Mouse (Mus musculus) left cerebral cortex, postnatal 14 days (tissue): ENCODE data around the gene Cuedc2. TPM values are rescaled to one million over a fixed set of nuclear protein-coding genes. Genes with fewer than 3 reads are reported as not detected.

ENCODE experiments used
- DNase-seq, 2 experiments: peaks; one replicate each; pipeline ENCODE4 v3.0.0; 2021 to 2022; ENCODE audit warnings: low spot score in 2 of 2, mixed read lengths in 1 of 2
- intact Hi-C: fragments of 180-260 bp; cut with DNase I; formaldehyde crosslinking; loops from one replicate; pipeline ENCODE4 v1.15.1; 2025
- microRNA-seq, 2 experiments: library from miRNA; unstranded; fragments of <30 nt; microRNA quantifications; one replicate each; pipeline ENCODE4 v1.2.0; 2022
- total RNA-seq, 2 experiments: library from RNA; stranded (reverse); gene quantifications; 2 replicates each; pipeline ENCODE4 v1.2.3; 2021

Gene Cuedc2
- total RNA-seq, 2 experiments from 2014 or later, result 186 to 274 TPM

DNA sequence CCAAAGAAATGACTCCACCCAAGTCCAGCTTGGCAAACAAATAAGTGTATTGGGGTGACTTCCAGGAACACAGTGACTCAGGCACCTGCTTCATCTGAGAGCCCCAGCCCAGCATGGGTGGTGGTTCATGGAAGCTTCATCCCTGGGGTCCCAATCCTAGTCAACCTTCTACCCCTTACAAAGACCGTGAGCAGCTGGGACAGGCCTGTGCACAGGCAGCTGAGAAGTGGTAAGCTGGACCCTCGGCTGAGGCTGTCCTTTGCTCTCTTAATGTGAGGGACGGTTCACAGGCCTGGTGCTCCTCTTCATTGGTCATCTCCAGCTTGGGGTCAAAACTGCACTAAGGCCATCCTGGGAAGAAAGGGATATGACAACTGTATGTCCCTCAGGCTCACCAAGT is 50.9 kb downstream of the Cuedc2 start:
- intact Hi-C loops, result no loop called here
- no peak for DNase-seq

DNA sequence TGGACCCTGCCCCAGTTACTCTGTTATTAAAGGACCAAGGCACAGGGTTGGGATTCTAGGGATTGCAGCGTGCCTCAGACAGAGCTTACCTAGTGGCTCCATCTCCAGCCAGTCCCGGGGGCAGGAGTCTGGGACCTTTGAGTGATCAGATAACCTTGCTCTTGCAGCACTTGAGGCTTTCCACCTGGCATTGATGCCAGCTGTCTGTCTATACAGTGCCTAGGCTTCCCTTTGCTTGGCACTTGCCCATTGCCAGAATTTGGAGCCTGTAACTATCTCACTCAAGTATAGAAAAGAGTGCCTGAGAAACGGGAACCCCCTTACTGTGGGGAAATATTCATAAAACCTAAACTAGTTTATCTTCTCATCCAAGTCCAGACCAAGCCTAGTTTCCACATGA is 51.6 kb downstream of the Cuedc2 start:
- intact Hi-C loops, result no loop called here
- DNase-seq, result no peak

DNA sequence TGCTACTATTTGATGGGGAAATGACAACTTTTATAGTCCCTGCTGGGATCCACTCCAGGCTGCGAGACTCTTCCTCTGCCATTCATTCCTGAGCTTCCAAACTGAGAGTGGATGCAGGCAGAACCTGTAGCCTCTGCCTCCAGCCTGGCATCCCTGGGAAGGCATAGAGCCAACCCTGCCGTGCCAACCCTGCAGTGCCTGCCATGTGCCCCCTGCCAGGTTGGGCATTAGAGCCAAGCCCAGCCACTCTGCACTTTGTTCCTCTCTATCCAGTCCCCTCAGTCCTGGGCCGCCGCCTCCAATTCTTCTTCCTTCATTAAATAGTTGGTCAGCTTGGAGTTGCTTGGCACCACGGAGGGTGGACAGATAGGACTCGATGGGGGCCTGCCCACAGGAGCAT is 52.5 kb downstream of the Cuedc2 start:
- intact Hi-C loops, result no loop called here

DNA sequence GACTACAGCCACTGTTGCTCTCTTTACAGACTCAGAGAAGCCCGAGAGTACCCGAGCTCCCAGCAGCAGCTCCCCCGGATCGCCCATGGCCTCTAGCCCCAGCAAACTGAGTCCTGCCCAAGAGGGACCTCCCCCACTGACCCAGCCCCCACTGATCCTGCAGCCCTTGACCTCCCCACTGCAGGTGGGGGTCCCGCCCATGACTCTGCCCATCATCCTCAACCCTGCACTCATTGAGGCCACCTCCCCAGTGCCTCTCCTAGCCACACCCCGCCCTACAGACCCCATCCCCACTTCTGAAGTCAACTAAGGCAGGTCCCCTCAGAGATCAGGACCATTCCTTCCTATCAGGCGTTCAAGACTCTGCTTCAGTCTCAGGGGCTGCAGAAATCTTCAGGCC is 52.9 kb downstream of the Cuedc2 start:
- DNase-seq, result no peak
- intact Hi-C loops, result no loop called here

More for the DNA sequence above, 52.5 kb downstream of the Cuedc2 start:
- DNase-seq, result no peak

DNA sequence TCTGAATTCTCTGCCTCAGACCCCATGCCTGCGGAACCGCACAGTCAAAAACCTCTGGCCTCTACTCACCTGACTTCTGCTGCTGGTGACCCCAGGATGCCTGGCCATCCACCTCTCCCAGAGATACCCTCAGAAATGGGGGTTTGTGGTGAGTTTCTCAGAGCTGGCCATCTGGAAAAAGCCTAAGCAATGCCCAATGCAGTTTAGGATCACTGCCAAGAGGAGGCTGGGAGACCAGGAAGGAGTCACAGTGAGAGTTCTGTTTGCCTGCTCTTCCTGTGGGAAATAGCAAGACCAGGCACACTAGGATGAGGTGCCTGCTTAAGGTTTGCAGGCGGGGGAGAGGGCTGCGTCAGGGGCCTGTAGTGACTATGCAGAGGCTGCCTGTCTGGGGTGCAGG is 53.8 kb downstream of the Cuedc2 start:
- intact Hi-C loops, result no loop called here
- no peak for DNase-seq

DNA sequence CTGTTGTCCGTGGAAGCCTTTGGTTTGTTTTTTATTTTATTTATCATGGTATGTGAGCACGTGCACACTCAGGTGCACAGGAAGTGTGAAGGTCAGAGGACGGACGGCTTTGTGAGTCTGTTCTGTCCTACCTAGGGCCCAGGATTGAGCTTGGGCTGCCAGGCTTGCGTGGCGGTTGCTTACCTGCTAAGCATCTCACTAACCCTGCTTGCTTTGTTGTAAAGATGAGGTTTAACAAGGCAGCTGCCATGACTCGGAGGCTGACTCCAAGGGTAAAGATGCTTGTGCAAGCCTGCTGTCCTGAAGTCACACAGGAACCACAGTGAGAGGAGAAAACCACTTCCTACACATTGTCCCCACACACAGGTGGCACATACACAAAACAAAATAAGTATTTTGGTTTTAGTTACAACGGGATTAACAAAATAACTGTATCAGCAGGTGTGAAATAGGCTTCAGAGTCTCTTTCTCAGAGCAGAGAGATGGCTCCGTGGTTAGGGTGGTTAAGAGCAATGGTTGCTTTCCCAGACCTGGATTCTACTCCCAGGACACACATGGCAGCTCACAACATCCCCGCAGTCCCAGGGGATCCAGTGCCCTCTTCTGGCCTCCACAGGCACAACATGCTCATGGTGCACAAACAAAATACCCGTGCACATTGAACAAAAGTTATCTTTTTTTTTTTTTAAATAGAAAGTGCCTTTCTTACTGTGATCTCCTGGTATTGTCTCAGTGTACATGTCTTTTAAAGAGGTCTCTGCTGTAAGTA is 56.2 kb downstream of the Cuedc2 start:
- intact Hi-C loops, result no loop called here
- DNase-seq, result no peak

Small RNA genes within 50 kb of the gene (microRNA-seq; reads per million reads assigned to microRNA genes)
- 1.8 to 8.8 reads per million in 2 experiments for gene Mir146b

Other genes with a start within 250 kb of the Cuedc2 start
- not detected for gene Elovl3, start 206.8 kb downstream of the Cuedc2 start, total RNA-seq
- not detected for gene Pitx3, start 190.4 kb downstream of the Cuedc2 start, total RNA-seq
- gene Gbf1, start 186.2 kb downstream of the Cuedc2 start, total RNA-seq, result 100 to 1,000 TPM in 1 of 2 experiments, 10 to 100 TPM in 1; 90.3 to 100 TPM
- 1 to 10 TPM; 1.8 to 2.8 TPM for gene Nfkb2, start 34.4 kb downstream of the Cuedc2 start, total RNA-seq
- gene Psd, start 11.5 kb downstream of the Cuedc2 start, total RNA-seq, result 100 to 1,000 TPM; 580 to 627 TPM
- gene Fbxl15, start 10.5 kb downstream of the Cuedc2 start, total RNA-seq, result 10 to 100 TPM; 26.4 to 50.4 TPM
- gene Mfsd13a, start 2.4 kb upstream of the Cuedc2 start, total RNA-seq, result 10 to 100 TPM; 28.7 to 47.5 TPM
- 1 to 10 TPM in 1 of 2 experiments, under 1 TPM in 1; 0.94 to 1.1 TPM for gene 2310034G01Rik, start 11.6 kb upstream of the Cuedc2 start, total RNA-seq
- 100 to 1,000 TPM; 217 to 220 TPM for gene Actr1a, start 57.0 kb upstream of the Cuedc2 start, total RNA-seq
- 10 to 100 TPM; 16.8 to 18.6 TPM for gene Sufu, start 58.2 kb upstream of the Cuedc2 start, total RNA-seq
- gene Trim8, start 163.0 kb upstream of the Cuedc2 start, total RNA-seq, result 100 to 1,000 TPM; 103 to 110 TPM
- gene Arl3, start 234.5 kb upstream of the Cuedc2 start, total RNA-seq, result 100 to 1,000 TPM; 103 to 116 TPM
- 1 to 10 TPM; 4.1 to 6.0 TPM for gene Sfxn2, start 234.7 kb upstream of the Cuedc2 start, total RNA-seq